Mouse (Mus musculus): ENCODE measurements around the gene Ntrk3.

Ntrk3 gene

DNA sequence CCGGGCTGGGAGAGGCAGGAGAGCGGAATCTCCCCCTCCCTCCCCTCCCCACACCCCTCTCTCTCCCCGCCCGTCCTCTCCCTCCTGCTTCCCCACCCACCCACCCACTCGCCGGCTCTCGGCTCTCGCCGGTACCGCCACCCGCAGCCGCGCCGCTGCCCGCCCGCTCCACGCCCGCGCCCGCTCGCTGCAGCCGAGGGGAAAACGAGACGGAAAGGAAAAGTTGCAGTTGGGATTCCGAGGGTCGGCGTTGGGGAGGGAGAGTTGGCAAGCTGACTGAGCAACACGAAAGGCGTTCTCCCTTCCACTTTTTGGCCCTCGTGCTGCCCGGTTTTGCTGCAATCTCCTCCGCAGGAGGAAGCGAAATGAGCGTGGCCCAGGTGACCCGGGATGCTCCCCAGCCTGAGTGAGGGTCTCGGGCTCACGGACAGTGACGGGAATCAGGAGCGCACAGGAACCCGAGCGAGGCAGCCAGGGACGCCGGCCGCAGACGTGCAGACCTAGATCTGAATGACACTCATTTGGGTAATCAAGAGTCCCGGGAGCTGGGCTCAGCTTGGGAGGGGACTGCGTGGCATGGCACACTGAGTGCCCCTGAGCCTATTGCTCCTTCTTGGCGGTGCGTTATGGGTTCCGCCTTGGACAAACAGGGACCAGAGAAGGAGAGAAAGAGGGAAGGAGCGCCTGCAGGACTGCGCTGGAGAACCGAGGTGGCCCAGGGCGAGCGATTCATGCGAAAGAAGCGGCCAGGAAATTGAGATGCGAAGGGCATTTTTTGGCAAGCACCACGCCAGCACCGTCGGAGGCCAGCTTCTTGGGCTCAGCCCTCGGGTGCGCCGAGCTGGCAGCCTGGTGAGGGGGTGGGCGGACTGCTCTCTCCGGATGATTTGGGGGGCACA, 159.1 kb downstream of the Ntrk3 start:
- no peak for DNase-seq (ENCODE audit: low spot score)

DNA sequence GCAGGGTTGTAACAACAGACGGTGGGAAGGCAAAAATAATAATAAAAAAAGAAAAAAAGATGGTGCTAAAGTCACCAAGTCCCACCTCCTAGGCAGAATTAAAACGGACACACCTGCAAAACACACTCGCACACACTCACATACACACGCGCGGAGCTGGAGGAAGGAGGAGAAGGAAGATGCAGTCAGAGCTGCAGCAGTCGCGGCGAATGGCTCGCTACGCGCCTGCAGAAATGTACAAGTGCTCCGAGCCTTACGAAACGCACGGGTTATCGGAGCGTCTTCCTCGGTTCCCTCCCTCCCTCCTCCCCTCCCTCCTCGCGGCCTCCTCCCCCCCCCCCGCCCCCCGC, 159.7 kb downstream of the Ntrk3 start:
- DNase-seq (ENCODE audit: low spot score) = no peak

DNA sequence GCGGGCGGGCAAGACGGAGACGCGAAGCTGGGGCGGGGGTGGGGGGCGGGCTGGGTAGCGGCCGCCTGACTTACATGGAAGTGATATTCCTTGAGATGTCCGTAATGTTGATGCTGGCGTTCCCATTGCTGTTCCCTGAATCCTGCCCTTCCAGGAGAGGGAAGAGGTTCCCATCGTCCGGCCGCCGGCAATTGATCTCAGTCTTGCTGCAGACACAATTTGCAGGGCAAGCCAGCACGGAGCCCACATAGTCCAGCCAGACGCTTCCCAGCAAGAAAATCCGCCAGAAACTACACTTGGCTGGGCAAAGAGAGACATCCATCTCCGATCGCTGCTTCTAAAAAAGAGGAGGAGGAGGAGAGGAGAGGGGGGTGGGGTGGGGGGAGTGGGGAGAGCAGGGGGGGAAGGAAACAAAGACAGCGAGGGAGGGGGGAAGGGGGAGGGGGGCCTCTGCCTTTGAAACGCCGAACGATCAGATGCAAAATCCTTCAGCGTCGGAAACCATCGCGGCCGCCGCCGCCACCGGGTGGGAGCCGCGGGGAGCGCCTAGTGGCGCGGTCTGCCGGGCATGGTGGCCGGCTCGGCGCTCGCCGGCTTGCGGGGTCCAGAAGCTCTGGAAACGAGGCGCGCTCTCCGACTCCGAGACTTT, 160.2 kb downstream of the Ntrk3 start:
- DNase-seq (ENCODE audit: low spot score) = no peak

DNA sequence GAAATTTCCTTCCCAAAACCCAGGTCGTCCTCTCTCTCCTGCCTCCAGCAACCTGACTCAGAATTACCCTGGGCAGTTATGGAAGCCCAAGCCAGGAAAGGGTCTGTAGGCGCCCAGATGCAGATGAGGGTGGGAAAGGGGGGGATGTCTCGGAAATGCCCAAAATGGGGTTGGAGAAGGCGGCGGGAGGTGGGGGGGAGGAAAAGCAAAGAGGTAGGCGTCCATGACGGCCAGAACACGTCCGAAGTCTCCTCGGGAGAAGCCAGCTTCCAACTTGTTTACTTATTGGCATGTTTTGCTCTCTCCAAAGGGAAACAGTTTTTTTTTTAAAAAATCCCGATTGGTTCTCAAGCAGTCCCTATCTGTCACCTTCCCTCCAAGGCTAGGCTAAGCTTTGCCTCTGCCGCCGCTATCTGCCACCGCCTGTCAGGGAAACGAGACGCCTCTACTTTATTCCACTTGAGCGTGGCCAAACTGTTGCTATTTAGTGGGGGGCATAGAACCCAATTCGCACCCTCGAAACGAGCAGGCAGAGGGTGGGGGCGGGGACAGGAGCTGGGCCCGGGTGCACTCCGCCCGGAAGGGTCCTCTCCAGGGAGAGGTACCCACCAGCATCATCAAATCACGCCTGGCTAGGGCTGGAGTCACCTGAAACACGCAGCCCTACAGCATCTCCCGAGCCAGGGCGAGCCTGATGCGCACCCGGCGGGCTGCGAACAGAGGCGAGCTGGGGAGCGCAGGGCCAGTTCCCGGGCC, 160.9 kb downstream of the Ntrk3 start:
- no peak for DNase-seq (ENCODE audit: low spot score)

DNA sequence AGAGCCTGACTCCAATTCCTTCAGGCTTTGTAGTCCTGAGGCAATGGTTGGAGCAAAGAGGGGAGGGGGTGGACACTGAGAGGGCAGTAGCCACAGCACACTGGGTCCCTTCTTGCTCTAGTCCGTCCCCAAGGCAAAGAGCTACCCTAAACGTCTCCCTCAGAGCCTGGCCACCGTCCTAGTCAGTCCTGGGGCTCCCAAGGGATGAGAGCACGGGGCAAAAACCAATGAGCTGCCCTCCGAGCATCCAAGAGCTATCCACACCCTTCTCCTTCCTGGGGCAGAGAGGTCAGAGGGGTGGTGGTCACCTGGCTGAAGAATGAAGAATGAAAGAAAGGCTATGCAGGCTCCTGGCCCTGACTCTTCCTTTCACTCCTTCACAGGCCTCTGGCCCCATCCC, 161.6 kb downstream of the Ntrk3 start:
- DNase-seq (ENCODE audit: low spot score) = no peak

DNA sequence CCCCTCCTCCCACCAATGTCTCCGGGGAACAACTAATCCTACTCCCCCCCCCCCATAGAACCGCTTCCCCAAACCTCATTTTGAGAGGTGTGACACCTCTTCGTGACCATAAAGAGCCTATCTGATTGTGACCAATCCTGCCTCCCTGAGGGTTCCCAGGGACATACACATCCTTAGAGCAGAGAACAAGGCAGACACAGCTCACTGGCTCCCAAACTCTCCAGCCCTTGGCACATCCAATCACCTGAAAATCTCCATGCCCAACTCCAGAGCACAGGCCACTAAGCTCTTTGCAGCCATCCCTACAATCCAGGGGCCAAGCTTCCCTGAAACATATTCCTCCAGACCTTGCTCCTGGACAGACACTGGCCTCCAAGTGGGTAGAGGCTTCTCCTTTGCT, 162.3 kb downstream of the Ntrk3 start:
- DNase-seq (ENCODE audit: low spot score) = no peak

DNA sequence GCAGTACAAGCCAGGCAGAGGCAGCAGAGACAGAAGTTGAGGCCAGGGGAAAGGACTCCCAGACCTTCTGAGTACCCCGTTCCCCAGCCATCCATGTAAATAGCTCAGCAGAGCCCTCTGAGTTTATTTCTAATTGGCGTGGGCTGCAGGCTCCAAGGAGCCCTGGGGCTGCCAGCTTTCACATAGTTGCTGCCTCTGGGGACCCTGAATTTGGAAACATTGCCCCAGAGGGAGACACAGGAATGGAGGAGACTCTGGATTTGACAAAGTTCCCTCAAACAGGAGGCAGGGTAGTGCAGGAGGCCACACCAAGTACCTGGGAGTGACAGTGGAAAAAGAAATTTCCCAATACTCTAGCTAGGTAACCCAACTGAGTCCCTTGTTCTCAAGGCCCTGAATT, 166.6 kb downstream of the Ntrk3 start:
- DNase-seq (ENCODE audit: low spot score) = no peak

DNA sequence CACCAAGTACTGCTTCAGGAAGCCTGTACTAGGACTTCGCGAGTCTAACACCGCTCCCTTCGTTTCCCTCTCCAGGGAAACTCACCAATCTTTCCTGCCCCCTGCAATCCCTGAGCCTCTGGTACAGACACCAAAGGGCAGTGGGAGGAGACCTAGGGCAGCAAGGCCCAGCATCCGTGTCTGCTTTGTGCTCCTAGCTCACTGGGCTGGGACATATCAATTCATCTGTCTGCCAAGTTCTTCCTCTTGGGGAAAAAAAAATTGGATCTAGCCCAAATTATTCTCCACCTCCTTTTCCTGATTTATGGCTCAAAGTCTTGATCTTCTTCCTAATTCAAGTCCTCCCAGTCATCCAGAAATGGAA, 168.6 kb downstream of the Ntrk3 start:
- DNase-seq (ENCODE audit: low spot score) = no peak

DNA sequence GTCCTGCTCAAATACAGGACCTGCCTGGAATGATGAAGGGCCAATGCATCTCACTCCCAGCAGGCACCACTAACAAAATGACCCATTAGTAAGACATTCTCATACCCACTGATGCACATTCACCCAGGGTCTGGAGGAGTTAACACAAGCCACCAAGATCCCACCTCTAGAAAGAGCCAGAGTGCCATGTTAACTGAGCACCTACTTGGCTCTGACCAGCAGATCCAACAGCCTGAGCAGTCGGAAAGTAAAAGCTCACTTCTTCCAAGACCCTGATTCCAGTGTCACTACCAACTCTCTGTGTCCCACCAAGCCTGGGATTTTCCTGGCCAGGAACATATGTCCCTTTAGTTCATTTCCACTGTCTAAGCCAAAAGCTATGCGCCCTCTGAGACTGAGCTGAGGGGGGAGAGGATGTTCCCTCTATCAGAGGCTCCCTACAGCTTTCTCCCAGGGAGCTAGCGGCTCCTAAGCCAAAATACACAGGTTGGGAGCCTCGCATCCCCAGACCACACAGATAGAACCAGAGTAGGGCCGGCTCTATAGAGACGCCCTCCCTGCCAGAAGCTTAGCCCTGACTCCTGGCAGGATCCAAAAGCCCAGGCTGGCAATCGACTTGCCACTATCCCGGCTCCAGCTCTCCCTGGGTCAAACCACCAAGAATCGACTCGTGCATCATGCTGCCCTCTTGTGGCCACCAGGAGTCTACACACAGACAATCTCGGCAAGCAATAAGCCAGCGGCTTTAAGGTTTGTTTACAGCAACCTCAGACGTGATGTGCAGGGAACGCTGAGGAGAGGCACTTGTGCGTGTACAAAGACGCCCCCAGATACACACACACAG, 169.2 kb downstream of the Ntrk3 start:
- peak; percentile 47 for DNase-seq (ENCODE audit: low spot score)

DNA sequence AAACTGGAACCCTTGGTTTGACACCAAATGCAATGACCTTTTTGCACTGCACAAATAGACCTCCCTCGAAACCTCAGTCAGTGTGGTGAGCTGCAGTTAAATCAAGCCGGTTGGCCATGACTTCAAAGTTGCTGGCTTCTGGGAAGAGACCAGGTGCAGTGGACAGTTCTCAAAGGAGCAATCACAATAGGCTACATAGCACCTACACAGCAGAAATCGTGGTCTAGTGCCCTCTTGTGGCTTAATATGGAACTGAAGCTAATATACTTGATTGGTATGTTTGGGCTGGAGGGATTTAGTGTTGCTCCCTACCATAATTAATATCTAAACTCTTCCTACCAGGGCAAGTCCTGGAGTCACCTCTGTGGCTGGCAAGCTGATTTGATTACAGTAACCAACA, 171.2 kb downstream of the Ntrk3 start:
- peak; percentile 29 for DNase-seq (ENCODE audit: low spot score)

DNA sequence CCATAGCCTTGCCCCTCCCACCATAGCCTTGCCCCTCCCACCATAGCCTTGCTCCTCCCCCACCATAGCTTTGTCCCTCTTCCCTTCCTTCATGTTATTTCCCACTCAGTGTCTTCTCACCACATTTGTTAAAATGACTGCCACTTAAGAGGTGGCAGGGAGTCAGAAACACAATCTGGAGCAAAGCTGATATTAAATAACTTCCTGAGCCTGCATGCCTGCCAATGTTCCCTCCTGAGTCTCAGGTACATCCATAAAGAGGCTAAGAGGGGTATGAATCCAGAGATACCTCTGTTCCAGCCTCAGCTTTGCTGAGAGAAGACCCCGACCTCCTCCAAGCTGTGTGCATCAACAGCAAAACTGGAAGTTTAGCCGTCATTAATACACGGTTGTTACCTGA, 172.4 kb downstream of the Ntrk3 start:
- no peak for DNase-seq (ENCODE audit: low spot score)

DNA sequence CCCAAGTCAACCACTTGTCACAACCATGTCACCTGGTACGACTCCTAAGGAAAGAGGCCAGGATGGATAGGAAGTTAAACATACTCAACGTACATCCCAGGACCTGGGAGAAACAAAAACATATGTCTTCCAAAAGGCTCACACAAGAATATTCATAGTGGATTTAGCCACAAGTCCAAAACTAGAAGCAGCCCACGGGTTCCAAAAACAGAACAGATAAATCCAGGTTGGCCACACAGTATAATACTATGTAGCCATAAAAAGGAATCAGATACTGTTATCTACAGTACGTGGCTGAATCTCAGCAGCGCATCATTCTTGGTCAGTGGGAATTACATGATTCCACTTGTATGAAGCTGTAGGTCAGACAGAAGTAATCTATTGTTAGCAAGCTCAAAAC, 179.3 kb downstream of the Ntrk3 start:
- DNase-seq (ENCODE audit: low spot score) = no peak

DNA sequence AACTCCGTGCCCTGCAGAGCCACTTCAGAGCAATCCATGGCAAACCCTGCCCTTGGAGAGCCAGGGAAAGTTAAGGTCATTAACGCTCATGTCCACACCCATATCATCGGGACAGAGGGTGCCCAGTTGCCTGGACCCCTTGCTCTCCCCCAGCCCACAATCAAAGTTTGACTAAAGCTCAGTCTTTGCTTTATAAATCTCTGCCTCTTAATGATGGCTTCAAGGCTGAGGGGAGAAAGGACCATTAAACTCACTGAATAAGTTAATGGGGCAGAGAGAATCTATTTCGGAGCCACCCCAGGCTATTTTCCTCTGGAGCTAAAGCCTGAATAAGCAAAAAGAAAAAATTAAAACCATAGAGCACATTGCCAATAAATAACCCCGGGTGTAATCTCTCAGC, 182.3 kb downstream of the Ntrk3 start:
- DNase-seq (ENCODE audit: low spot score) = no peak

DNA sequence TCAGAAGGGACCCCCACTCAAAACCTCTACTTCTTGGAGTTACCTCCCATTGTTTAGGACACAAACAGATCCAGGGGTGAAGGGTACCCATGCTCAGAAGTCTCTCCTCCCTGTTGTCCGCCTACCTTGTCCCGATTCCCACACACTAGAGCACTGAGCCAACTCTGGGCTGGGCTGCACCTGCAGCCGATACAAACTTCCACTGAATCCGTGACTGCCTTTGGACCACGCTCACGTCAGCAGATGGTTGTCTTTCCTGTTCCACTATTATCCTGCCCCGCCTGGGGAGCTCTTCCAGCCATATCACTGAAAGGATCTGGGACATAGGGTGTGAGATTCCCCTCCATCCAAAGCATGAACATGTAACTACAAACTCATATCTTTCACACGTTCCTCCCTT, 188.4 kb downstream of the Ntrk3 start:
- DNase-seq (ENCODE audit: low spot score) = no peak

DNA sequence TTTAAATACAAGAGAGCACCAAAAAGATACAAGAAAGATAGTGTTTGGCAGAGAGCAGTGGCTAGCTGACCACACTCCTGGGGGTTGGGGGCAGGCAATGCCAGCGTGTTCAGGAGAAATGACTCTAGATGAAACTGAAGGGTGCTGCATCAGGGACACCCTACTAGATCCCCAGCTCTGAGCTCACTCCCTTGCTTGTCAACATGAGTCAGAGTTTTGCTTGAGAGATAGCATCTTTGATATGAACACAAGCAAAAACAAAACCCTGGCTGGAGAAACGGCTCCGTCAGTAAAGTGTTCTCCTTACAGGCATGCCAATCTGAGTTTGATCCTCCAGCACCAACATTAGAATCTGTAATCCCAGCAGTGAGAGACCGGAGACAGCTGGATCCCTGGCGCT, 189.1 kb downstream of the Ntrk3 start:
- DNase-seq (ENCODE audit: low spot score) = no peak

DNA sequence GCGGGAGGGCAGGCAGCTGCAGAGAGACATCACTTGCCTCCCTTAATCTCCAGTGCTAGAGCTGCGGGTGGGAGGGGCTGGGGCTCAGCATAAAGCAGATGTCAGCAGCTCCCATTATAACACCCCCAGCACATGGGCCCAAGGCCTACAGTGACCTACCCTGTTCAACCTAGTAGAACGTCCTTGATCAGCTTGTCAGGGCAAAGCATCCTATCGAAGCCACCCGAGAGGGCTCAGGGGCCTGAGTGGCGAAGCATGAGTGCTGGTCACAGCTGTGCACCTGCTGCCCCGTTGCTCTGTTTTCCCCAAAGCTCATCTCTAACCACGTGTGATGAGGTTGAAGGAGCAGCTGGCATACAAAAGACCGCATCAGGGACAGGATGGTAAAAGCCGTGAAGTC, 191.3 kb downstream of the Ntrk3 start:
- DNase-seq (ENCODE audit: low spot score) = no peak

DNA sequence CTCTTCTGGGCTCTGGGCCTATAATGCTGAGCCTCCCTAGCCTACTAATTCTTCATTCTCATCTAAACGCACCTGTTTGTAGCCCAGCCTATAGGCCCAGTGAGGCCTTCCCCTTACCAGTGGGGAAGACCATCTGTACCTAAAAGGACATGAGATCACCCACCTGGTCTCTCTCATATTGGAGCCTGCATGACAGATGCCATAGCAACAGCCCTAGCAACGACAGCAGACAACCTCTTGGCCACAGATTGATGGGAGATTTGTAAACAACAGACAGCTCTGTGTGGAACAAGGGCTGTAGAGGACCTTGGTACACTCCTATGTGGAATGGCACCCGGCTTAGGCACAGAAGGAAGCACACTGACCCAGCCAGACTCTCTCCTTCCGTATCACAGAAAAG, 195.3 kb downstream of the Ntrk3 start:
- DNase-seq (ENCODE audit: low spot score) = no peak

DNA sequence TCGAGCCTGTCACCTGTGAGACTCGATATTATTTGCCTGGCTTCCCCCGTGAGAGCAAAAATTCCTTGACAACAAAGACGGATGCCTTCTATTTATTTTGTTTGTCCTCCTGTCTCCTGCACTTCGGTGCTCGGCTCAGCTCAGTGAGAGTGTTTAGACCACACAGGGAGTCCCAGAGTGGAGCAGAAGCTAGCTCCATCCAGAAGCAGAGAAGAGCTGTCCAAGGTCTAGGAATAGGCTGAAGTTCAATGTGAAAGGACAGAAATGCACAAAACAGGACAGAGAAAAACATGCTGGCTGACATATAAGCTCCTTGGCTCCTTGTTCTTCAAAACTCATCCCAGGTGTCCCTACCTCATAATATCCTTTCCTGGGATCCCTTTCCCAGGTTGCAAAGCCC, 207.5 kb downstream of the Ntrk3 start:
- DNase-seq (ENCODE audit: low spot score) = no peak

DNA sequence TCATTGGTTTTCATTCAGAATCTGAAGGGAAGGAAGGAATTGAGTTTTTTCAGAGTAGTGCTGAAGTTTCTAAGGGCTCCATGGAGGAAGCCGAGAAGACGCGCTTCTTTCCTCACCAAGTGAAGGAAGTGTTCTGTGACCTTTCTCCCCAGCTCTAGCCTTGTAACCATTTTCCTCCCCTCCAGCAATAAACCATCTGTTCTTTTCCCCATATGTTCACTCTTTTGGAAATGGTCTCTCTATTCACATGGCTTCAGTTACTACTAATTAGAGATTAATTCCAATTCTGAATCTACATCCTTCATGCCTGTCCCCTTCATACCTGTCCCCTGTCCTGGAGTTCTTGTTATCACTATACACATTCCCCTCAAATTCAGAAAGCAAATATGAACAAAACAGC, 209.8 kb downstream of the Ntrk3 start:
- no peak for DNase-seq (ENCODE audit: low spot score)

DNA sequence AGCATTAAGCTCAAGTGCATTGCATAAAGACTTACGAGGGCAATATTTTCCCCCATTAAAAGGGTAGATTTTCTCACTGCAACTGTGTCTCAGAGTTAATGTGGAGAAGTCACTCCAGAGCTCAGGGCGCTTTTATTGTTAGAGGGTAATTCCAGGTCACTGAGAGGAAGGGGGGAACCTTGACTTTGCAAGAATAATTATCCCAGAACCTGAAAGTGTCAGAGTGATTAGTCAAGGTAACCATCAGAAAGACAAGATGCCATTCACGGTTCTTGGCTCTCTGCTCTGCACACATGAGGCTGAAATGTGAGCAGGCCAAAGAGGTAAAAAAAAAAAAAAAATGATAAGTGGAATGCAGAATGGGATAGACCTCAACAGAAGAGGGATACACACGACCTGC, 210.2 kb downstream of the Ntrk3 start:
- no peak for DNase-seq (ENCODE audit: low spot score)

DNA sequence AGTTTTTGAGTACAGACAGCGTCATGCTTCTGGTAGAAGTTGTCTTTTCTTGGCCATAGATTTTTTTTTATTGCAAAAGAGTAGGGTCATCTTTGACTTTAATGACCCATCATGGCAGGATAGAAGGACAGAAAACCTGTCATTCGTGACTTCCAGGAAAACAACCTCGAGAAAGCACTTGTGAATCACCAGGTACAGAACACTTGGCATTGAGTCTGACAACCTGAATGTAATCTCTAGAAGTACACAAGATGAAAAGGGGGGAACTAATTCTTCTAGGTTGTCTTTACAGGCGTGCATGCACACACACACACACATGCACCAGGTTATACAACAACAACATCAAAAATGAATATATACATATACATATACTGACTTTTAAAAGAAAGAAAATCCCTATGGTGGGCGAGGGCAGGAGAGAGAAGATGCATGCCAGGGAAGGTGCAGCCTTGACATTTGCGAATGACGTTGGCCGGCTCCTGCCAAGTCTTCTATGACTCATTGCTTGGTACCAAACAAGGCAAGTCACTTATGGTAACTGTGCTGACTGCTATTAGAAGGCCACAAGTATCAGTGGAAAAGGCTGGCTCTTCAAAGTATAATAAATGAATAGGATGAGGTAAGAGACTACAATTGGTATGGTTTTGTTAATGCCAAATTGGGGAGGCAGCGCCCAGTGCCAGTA, 217.4 kb downstream of the Ntrk3 start:
- DNase-seq (ENCODE audit: low spot score) = no peak

DNA sequence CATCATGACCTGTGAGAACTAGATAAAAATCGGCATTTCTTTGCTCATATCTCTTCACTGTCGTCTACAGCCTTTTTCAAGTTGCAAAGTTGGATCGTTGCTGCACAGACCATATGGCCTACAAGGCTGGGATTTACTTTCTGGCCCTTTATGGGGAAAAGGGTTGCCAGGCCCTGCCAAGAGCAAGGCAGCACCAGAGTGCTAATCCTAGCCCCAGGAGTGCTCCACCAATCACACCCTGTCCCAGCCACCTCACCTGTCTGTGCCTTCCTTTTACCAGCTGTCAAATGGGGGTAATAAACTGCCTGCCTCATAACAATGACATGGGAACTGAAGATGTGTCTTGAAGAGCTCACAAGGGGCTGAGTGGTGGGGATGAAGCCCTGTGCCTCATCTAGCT, 218.1 kb downstream of the Ntrk3 start:
- no peak for DNase-seq (ENCODE audit: low spot score)

Measured in T-cell, adult 2 months (primary cell).